Mouse (Mus musculus): ENCODE results near the gene Kng1. TPM values are rescaled to one million over a fixed set of nuclear protein-coding genes. Genes with fewer than 3 reads are reported as not detected.
"Not testable (repeated sequence)": the region's sequence is repeated elsewhere in the genome, so short reads cannot be mapped to it uniquely, and the experiment has no call there.

Gene Kng1
- total RNA-seq (2012; rRNA removed) = not detected in 2 replicates
- not detected in 2 replicates for total RNA-seq (2014; rRNA removed)
- polyA plus RNA-seq (2012; ENCODE audit: insufficient read length, low read depth) = not detected in 2 replicates

GRCm38 (mm10) chr16:23057668-23058447, at the start of gene Kng1:
Kng1 (plus strand) TSS chr16:23057865.
- H3K36me3 ChIP-seq (replicated peaks in 1 of 2; ENCODE audit: control insufficient read depth in 1 of 2, insufficient read depth in 1 of 2, low read length in 1 of 2); dilution Hi-C loops (cut with MboI; ENCODE audit: extremely low pct_ligation_motif_present, extremely low pct_unique_long_range_greater_than_20kb, low sequenced_read_pairs); H3K27me3 ChIP-seq (replicated peaks); H3K9ac ChIP-seq (ENCODE audit: insufficient read depth, low read depth); DNase-seq (ENCODE audit: extremely low read depth); H3K9me3 ChIP-seq (replicated peaks; ENCODE audit: low read length); H3K79me2 ChIP-seq (replicated peaks; ENCODE audit: control insufficient read depth, extremely low read depth, insufficient read depth, poor library complexity, severe bottlenecking); H3K4me1 ChIP-seq (ENCODE audit: control insufficient read depth in 1 of 2, insufficient read depth in 2 of 2); H3K27ac ChIP-seq (ENCODE audit: insufficient read depth, low read depth); H3K4me2 ChIP-seq (ENCODE audit: insufficient read depth, low read depth, poor library complexity, severe bottlenecking); in situ Hi-C loops (cut with MboI; ENCODE audit: low pct_ligation_motif_present, low pct_unique_long_range_greater_than_20kb, low sequenced_read_pairs); H3K4me3 ChIP-seq (replicated peaks in 1 of 3; ENCODE audit: low read depth in 2 of 3, low read length in 2 of 3, poor library complexity in 1 of 3): not testable (repeated sequence)

- H3K27ac ChIP-seq (ENCODE audit: insufficient read depth, low read depth); in situ Hi-C loops (cut with MboI; ENCODE audit: low pct_ligation_motif_present, low pct_unique_long_range_greater_than_20kb, low sequenced_read_pairs): not testable (repeated sequence)
Observed at GRCm38 (mm10) chr16:23013786-23014185, 43.9 kb upstream of the Kng1 start.

DNA sequence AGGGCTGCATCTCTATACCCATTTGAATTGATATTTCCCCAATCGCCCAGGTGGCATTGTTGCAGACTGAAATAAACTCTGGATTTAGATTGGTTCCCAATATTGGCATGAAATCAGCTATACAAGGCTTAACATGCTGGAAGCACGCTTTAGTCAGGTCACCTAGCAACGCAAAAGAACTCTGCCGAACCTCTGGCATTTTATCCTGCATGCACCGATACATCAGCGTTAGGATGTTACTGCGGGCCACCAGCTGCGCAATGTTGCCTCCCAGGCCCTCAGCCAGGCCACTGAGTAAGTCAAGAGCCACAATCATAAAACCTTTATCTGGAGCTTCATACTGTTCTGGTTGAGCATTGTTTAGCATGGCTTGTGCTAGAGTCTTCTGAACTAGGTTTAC, 43.0 kb upstream of the Kng1 start:
- H3K4me3 ChIP-seq (replicated peaks in 1 of 3; ENCODE audit: low read depth in 2 of 3, low read length in 2 of 3, poor library complexity in 1 of 3); H3K36me3 ChIP-seq (replicated peaks in 1 of 2; ENCODE audit: control insufficient read depth in 1 of 2, insufficient read depth in 1 of 2, low read length in 1 of 2); dilution Hi-C loops (cut with MboI; ENCODE audit: extremely low pct_ligation_motif_present, extremely low pct_unique_long_range_greater_than_20kb, low sequenced_read_pairs); H3K4me1 ChIP-seq (ENCODE audit: control insufficient read depth in 1 of 2, insufficient read depth in 2 of 2); H3K4me2 ChIP-seq (ENCODE audit: insufficient read depth, low read depth, poor library complexity, severe bottlenecking); H3K9ac ChIP-seq (ENCODE audit: insufficient read depth, low read depth); DNase-seq (ENCODE audit: extremely low read depth); H3K79me2 ChIP-seq (replicated peaks; ENCODE audit: control insufficient read depth, extremely low read depth, insufficient read depth, poor library complexity, severe bottlenecking); H3K27me3 ChIP-seq (replicated peaks); H3K9me3 ChIP-seq (replicated peaks; ENCODE audit: low read length); in situ Hi-C loops (cut with MboI; ENCODE audit: low pct_ligation_motif_present, low pct_unique_long_range_greater_than_20kb, low sequenced_read_pairs); H3K27ac ChIP-seq (ENCODE audit: insufficient read depth, low read depth): not testable (repeated sequence)

More at GRCm38 (mm10) chr16:23013786-23014185, 43.9 kb upstream of the Kng1 start:
- H3K36me3 ChIP-seq (replicated peaks in 1 of 2; ENCODE audit: control insufficient read depth in 1 of 2, insufficient read depth in 1 of 2, low read length in 1 of 2); DNase-seq (ENCODE audit: extremely low read depth); H3K4me3 ChIP-seq (replicated peaks in 1 of 3; ENCODE audit: low read depth in 2 of 3, low read length in 2 of 3, poor library complexity in 1 of 3); H3K27me3 ChIP-seq (replicated peaks); H3K4me1 ChIP-seq (ENCODE audit: control insufficient read depth in 1 of 2, insufficient read depth in 2 of 2); dilution Hi-C loops (cut with MboI; ENCODE audit: extremely low pct_ligation_motif_present, extremely low pct_unique_long_range_greater_than_20kb, low sequenced_read_pairs); H3K9ac ChIP-seq (ENCODE audit: insufficient read depth, low read depth); H3K9me3 ChIP-seq (replicated peaks; ENCODE audit: low read length); H3K4me2 ChIP-seq (ENCODE audit: insufficient read depth, low read depth, poor library complexity, severe bottlenecking); H3K79me2 ChIP-seq (replicated peaks; ENCODE audit: control insufficient read depth, extremely low read depth, insufficient read depth, poor library complexity, severe bottlenecking): not testable (repeated sequence)

GRCm38 (mm10) chr16:23020571-23020970, 37.1 kb upstream of the Kng1 start:
- H3K27ac ChIP-seq (ENCODE audit: insufficient read depth, low read depth); in situ Hi-C loops (cut with MboI; ENCODE audit: low pct_ligation_motif_present, low pct_unique_long_range_greater_than_20kb, low sequenced_read_pairs); H3K27me3 ChIP-seq (replicated peaks); H3K9me3 ChIP-seq (replicated peaks; ENCODE audit: low read length); H3K4me2 ChIP-seq (ENCODE audit: insufficient read depth, low read depth, poor library complexity, severe bottlenecking); H3K4me3 ChIP-seq (replicated peaks in 1 of 3; ENCODE audit: low read depth in 2 of 3, low read length in 2 of 3, poor library complexity in 1 of 3); H3K4me1 ChIP-seq (ENCODE audit: control insufficient read depth in 1 of 2, insufficient read depth in 2 of 2); H3K36me3 ChIP-seq (replicated peaks in 1 of 2; ENCODE audit: control insufficient read depth in 1 of 2, insufficient read depth in 1 of 2, low read length in 1 of 2); H3K79me2 ChIP-seq (replicated peaks; ENCODE audit: control insufficient read depth, extremely low read depth, insufficient read depth, poor library complexity, severe bottlenecking); dilution Hi-C loops (cut with MboI; ENCODE audit: extremely low pct_ligation_motif_present, extremely low pct_unique_long_range_greater_than_20kb, low sequenced_read_pairs); DNase-seq (ENCODE audit: extremely low read depth); H3K9ac ChIP-seq (ENCODE audit: insufficient read depth, low read depth): not testable (repeated sequence)

Measured in CH12.LX (cell line).